Mouse (Mus musculus): Measurements from ENCODE around the gene Card6. TPM values are rescaled to one million over a fixed set of nuclear protein-coding genes. Genes with fewer than 3 reads are reported as not detected.
A peak's percentile ranks its signal among the peaks of the same experiment; 100 is the strongest.

Card6 gene
- polyA plus RNA-seq (2014; fragmentation: Nextera tagmentation; extraction: Ambion mirVana) = 0.72 and 0.85 TPM in 2 replicates

DNA sequence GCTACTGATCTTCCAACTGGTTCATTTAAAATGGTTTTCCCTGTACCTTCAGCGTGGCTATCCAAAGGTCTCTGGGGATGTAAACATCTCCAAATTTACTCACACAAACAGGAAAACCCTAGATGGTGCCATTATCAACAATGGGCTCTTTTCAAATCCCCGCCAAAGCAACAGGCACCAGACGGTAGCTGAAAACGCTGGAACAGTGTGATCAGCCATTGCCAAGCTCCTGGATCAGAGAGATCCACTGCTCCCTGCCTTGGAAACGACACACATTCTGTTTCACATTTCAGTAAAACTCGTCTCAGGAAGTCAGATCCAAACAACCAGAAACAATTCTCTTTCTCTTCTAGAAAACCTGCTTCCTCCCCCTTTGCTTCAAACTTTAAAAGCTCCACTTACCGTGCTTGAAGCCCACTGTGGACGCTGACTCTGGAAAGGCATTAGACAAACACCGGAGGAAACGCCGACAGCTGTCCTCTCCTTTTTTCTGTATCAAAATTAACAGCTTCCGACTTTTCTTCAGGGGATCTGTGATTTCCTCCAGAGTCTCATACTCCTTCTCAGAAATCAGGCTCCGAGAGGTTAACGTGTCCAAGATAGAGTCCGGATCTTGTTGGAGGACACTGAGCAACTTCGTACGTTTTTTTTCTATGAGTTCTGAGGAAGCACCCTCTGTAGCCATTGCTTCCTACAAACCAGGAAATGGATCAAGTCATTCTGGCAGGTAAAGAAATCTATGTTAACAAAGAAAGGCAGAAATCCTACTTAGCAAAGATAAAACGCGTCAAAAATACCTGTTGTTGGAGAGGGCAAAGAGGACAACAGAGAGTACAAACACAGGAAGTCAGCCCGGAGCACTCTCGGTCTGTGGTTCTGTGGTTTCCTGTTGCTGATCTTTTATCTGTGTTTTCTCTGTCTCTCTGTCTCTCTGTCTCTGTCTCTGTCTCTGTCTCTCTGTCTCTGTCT lies at the start of gene Card6:
Card6 (minus strand) TSS at position 854 of the 969 bp plus-strand sequence.
- DNase-seq (ENCODE audit: low spot score) (no peak), ATAC-seq (no peak)
- no peak within 1 kb of the TSS for H3K27ac ChIP-seq (ENCODE audit: low read depth, low read length)
- H3K36me3 ChIP-seq (ENCODE audit: control insufficient read depth, insufficient read depth, low read length) = no peaks in the 10 kb centered on the region
- no peaks in the 10 kb centered on the region for H3K4me1 ChIP-seq (ENCODE audit: control insufficient read depth, insufficient read depth, low read length)
- no peaks in the 10 kb centered on the region for H3K27me3 ChIP-seq (replicated peaks; ENCODE audit: control insufficient read depth, insufficient read depth, low read length)
- H3K9me3 ChIP-seq (replicated peaks; ENCODE audit: control insufficient read depth, low read length) = no peaks in the 10 kb centered on the region
- no peak within 1 kb of the TSS for H3K4me2 ChIP-seq (ENCODE audit: low read length)
- 74% methylated on average over 21 of the region's 21 CpGs for WGBS
- no peak within 1 kb of the TSS for H3K4me3 ChIP-seq (ENCODE audit: low read depth, low read length)
- no peak within 1 kb of the TSS for H3K9ac ChIP-seq (ENCODE audit: low read length)

DNA sequence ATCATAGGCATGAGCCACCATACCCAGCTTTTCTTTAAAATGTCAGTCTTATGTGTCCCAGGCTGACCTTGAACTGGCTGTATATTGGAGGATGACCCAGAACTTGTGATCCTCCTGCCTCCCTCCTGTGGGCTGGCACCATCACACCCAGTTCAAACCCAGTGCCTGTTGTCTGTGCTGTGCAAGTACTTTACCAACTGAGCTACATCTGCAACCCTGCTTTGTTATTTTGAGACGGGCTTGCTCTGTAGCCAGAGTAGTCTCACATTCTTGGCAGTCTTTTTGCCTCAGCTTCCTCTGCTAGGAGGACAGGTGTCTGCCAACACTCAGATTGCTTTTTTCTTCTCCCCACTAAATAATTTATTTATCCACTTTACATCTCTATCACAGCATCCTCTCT lies 49.0 kb upstream of the Card6 start:
- ATAC-seq (no peak), DNase-seq (ENCODE audit: low spot score) (no peak)
- Histone ChIP-seq H3K27me3 (replicated peaks; ENCODE audit: control insufficient read depth, insufficient read depth, low read length) (no peaks in the 10 kb centered on the region), H3K9me3 (replicated peaks; ENCODE audit: control insufficient read depth, low read length) (no peaks in the 10 kb centered on the region), H3K4me3 (ENCODE audit: low read depth, low read length) (no peak overlapping the region), H3K9ac (ENCODE audit: low read length) (no peak overlapping the region), H3K36me3 (ENCODE audit: control insufficient read depth, insufficient read depth, low read length) (0 out of 2 replicates have a peak, but pooled peaks cover 3% of the 10 kb centered on the region), H3K4me2 (ENCODE audit: low read length) (no peak overlapping the region), H3K4me1 (ENCODE audit: control insufficient read depth, insufficient read depth, low read length) (peaks cover 3% of the 10 kb centered on the region; the same call in 1 of the 2 replicates), H3K27ac (ENCODE audit: low read depth, low read length) (no peak overlapping the region)
- WGBS = 73% methylated on average over 1 of the region's 1 CpGs

DNA sequence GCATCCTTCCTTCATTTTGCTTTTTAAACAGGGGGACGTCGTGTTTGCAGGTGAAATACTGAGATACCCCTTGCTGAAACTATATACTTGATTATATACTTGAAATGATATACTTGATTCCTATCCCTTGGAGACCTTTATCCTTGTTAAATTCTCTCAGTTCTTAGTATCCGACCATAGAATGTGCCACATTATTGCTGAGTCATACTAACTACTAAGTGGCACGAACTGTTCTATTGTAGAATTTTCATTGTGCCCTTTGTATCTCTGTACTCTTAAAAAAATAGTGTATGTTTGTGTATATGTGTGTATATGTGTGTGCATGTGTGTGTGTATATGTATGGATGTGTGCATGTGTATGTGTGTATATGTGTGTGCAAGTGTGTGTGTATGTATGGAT lies 48.0 kb upstream of the Card6 start:
- H3K9ac ChIP-seq (ENCODE audit: low read length) = no peak overlapping the region
- H3K36me3 ChIP-seq (ENCODE audit: control insufficient read depth, insufficient read depth, low read length) = 0 out of 2 replicates have a peak, but pooled peaks cover 3% of the 10 kb centered on the region
- no peaks in the 10 kb centered on the region for H3K9me3 ChIP-seq (replicated peaks; ENCODE audit: control insufficient read depth, low read length)
- no peak for ATAC-seq
- no peak overlapping the region for H3K4me3 ChIP-seq (ENCODE audit: low read depth, low read length)
- no peak overlapping the region for H3K27ac ChIP-seq (ENCODE audit: low read depth, low read length)
- 85% methylated on average over 4 of the region's 4 CpGs for WGBS
- H3K27me3 ChIP-seq (replicated peaks; ENCODE audit: control insufficient read depth, insufficient read depth, low read length) = no peaks in the 10 kb centered on the region
- no peak for DNase-seq (ENCODE audit: low spot score)
- peaks cover 3% of the 10 kb centered on the region; the same call in 1 of the 2 replicates for H3K4me1 ChIP-seq (ENCODE audit: control insufficient read depth, insufficient read depth, low read length)
- H3K4me2 ChIP-seq (ENCODE audit: low read length) = no peak overlapping the region

DNA sequence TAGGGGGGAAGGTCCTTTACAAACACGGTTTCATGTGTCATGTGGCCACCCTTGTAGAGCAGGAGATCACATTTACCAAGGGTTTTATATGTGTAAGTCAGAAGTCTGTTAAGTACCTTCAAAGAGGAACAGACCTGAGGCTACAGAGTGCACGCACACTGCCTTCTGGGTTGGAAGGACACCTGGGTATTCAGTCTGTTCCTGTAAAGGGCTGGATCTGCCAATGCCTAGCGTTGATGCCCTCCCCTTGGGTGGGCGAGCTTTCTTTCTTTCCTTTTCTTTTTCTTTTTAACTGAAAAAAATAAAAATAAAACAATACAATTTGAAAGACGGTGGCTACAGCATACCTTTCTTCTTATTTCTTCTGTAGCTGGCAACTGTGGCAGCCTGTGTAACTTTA lies 46.8 kb upstream of the Card6 start:
- no peaks in the 10 kb centered on the region for H3K27me3 ChIP-seq (replicated peaks; ENCODE audit: control insufficient read depth, insufficient read depth, low read length)
- DNase-seq (ENCODE audit: low spot score) (no peak), ATAC-seq (no peak)
- no peak overlapping the region for H3K4me2 ChIP-seq (ENCODE audit: low read length)
- no peak overlapping the region for H3K27ac ChIP-seq (ENCODE audit: low read depth, low read length)
- H3K4me3 ChIP-seq (ENCODE audit: low read depth, low read length) = no peak overlapping the region
- no peaks in the 10 kb centered on the region for H3K9me3 ChIP-seq (replicated peaks; ENCODE audit: control insufficient read depth, low read length)
- H3K9ac ChIP-seq (ENCODE audit: low read length) = no peak overlapping the region
- WGBS = 62% methylated on average over 5 of the region's 5 CpGs
- 0 out of 2 replicates have a peak, but pooled peaks cover 3% of the 10 kb centered on the region for H3K36me3 ChIP-seq (ENCODE audit: control insufficient read depth, insufficient read depth, low read length)
- H3K4me1 ChIP-seq (ENCODE audit: control insufficient read depth, insufficient read depth, low read length) = peaks cover 3% of the 10 kb centered on the region; the same call in 1 of the 2 replicates

DNA sequence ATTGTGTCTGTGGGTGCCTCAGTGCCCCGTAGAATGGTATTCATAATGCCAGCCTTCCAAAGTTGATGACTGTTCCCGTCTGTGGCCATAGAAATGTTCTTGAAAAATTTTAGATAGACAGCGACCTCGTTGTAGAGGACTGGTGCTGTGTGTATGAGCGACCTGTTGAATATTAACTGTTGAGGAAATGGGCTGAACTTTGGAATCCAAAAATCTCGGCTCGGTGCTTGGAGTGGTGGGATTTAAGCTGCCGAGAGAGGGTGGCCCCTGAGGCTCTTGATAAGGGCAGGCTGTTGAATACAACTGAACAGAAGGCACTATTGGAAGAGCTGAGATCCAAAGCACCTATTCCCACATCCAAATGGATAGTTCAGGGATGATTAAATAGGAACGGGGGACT lies 46.3 kb upstream of the Card6 start:
- H3K4me1 ChIP-seq (ENCODE audit: control insufficient read depth, insufficient read depth, low read length) = peaks cover 3% of the 10 kb centered on the region; the same call in 1 of the 2 replicates
- H3K27me3 ChIP-seq (replicated peaks; ENCODE audit: control insufficient read depth, insufficient read depth, low read length) = no peaks in the 10 kb centered on the region
- no peak overlapping the region for H3K27ac ChIP-seq (ENCODE audit: low read depth, low read length)
- 89% methylated on average over 9 of the region's 9 CpGs for WGBS
- H3K9me3 ChIP-seq (replicated peaks; ENCODE audit: control insufficient read depth, low read length) = no peaks in the 10 kb centered on the region
- H3K36me3 ChIP-seq (ENCODE audit: control insufficient read depth, insufficient read depth, low read length) = 0 out of 2 replicates have a peak, but pooled peaks cover 3% of the 10 kb centered on the region
- no peak overlapping the region for H3K4me3 ChIP-seq (ENCODE audit: low read depth, low read length)
- no peak overlapping the region for H3K4me2 ChIP-seq (ENCODE audit: low read length)
- DNase-seq (ENCODE audit: low spot score) (no peak), ATAC-seq (no peak)
- no peak overlapping the region for H3K9ac ChIP-seq (ENCODE audit: low read length)

DNA sequence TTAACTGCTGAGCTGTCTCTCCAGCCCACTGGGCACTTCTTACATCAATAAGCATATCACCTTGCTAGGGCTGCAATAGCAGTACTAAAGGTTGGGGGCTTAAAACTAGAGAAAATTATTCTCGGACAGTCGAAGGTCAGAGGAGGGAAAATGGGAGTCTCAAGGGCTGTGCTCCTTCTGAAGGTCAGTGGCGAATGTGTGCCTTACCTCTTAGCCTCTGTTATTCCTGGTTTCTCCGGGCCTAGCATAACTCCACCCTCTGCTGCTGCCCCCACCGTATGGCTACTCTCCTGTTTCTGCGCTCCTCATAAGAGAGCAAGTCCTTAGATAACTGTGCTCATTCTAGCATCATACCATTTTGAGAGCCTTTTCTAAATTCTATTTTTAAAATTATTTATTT lies 43.8 kb upstream of the Card6 start:
- H3K9me3 ChIP-seq (replicated peaks; ENCODE audit: control insufficient read depth, low read length) = no peaks in the 10 kb centered on the region
- peaks cover 11% of the 10 kb centered on the region; the same call in 1 of the 2 replicates for H3K4me1 ChIP-seq (ENCODE audit: control insufficient read depth, insufficient read depth, low read length)
- H3K36me3 ChIP-seq (ENCODE audit: control insufficient read depth, insufficient read depth, low read length) = no peaks in the 10 kb centered on the region
- DNase-seq (ENCODE audit: low spot score) = no peak
- no peak for ATAC-seq
- H3K27me3 ChIP-seq (replicated peaks; ENCODE audit: control insufficient read depth, insufficient read depth, low read length) = no peaks in the 10 kb centered on the region
- H3K9ac ChIP-seq (ENCODE audit: low read length) = no peak overlapping the region
- WGBS = 92% methylated on average over 6 of the region's 6 CpGs
- no peak overlapping the region for H3K4me2 ChIP-seq (ENCODE audit: low read length)
- no peak overlapping the region for H3K27ac ChIP-seq (ENCODE audit: low read depth, low read length)
- no peak overlapping the region for H3K4me3 ChIP-seq (ENCODE audit: low read depth, low read length)

DNA sequence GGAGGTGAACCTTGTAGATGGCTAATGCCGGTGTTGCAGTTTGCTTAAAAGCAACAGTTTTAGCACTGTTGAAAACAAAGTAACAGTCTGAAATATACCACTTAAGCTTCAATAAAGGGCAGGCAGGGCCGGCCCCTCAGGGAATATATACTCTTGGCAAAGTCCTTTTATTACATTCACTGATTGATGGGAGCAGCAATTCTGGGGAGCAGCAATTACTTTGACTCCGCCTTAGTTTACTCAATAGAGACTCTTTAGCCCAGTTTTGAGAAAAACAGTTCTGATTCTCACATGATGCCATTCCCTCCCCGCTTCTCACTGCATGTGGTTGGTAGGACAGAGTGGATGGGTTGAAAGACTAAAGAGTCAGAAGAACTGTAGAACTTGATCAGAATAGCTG lies 40.8 kb upstream of the Card6 start:
- Histone ChIP-seq H3K9ac (ENCODE audit: low read length) (no peak overlapping the region), H3K4me1 (ENCODE audit: control insufficient read depth, insufficient read depth, low read length) (peaks cover 17% of the 10 kb centered on the region; the same call in 1 of the 2 replicates), H3K36me3 (ENCODE audit: control insufficient read depth, insufficient read depth, low read length) (no peaks in the 10 kb centered on the region), H3K27ac (ENCODE audit: low read depth, low read length) (no peak overlapping the region), H3K9me3 (replicated peaks; ENCODE audit: control insufficient read depth, low read length) (no peaks in the 10 kb centered on the region), H3K4me3 (ENCODE audit: low read depth, low read length) (no peak overlapping the region), H3K27me3 (replicated peaks; ENCODE audit: control insufficient read depth, insufficient read depth, low read length) (no peaks in the 10 kb centered on the region), H3K4me2 (ENCODE audit: low read length) (no peak overlapping the region)
- ATAC-seq (no peak), DNase-seq (ENCODE audit: low spot score) (no peak)
- 48% methylated on average over 4 of the region's 4 CpGs for WGBS

DNA sequence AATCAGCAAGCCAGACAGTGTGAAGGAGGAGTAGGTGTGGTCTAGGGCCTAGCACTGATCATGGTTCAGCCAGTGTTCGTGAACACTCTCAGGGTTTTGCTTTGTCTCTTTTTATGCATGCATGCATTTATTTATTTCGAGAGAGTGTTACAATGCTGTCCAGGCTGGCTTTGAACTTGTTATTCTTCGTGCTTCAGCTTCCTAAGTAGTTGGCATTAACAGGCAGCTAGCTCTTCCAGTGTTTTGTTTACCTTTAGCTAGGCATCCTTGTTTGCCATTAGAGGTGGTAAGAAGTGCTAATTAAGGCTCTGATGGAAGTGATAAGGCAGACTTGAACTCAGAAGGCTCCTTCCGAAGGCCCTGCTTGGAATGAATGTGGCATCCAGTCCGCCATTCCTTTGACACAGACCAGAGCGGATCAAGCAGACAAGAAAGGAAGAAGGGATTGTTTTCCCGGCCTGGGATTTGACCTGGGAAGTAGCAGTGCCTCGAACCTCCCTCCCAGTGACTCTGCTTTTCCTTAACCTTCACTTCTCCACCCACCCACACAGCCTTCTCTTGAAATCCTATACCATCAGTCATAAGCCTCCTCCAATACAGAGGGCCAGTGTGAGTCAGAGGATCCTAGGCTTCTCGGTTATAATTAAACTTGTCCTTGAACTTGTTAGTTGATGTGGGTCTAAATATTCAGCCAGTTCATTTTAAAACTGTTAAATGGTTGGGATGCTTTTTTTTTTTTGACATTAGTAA lies 37.0 kb upstream of the Card6 start:
- WGBS = 48% methylated on average over 9 of the region's 9 CpGs
- peak overlapping the region; percentile 60 for H3K4me2 ChIP-seq (ENCODE audit: low read length)
- no peak overlapping the region for H3K27ac ChIP-seq (ENCODE audit: low read depth, low read length)
- 0 out of 2 replicates have a peak overlapping the region, but pooled peaks have one; percentile 83 for H3K9ac ChIP-seq (ENCODE audit: low read length)
- DNase-seq (ENCODE audit: low spot score) (no peak), ATAC-seq (no peak)
- peak overlapping the region; percentile 78 for H3K4me3 ChIP-seq (ENCODE audit: low read depth, low read length)
- H3K9me3 ChIP-seq (replicated peaks; ENCODE audit: control insufficient read depth, low read length) = no peaks in the 10 kb centered on the region
- no peaks in the 10 kb centered on the region for H3K36me3 ChIP-seq (ENCODE audit: control insufficient read depth, insufficient read depth, low read length)
- H3K4me1 ChIP-seq (ENCODE audit: control insufficient read depth, insufficient read depth, low read length) = peaks cover 17% of the 10 kb centered on the region; the same call in 1 of the 2 replicates
- no peaks in the 10 kb centered on the region for H3K27me3 ChIP-seq (replicated peaks; ENCODE audit: control insufficient read depth, insufficient read depth, low read length)

All from forebrain, embryonic 14.5 days (tissue).